Mouse (Mus musculus) forebrain, embryonic 15.5 days (tissue): ENCODE measurements around the gene Entpd7. TPM values are rescaled to one million over a fixed set of nuclear protein-coding genes. Genes with fewer than 3 reads are reported as not detected.

ENCODE experiments used
- polyA plus RNA-seq: library from polyadenylated mRNA; unstranded; fragments of >200 nt; fragmentation: Nextera tagmentation; extraction: Ambion mirVana; gene quantifications from 2 replicates; pipeline ENCODE4 v1.2.1, GENCODE M21; 2015

Entpd7 gene
- polyA plus RNA-seq, 1 experiment from 2014 or later, result 8.2 TPM

Other genes starting within 250 kb of the Entpd7 start
- gene Cnnm1, start 249.2 kb upstream of the Entpd7 start, polyA plus RNA-seq, result 1.2 and 1.3 TPM in 2 replicates
- 71.3 and 75.6 TPM in 2 replicates for gene Got1, start 165.1 kb upstream of the Entpd7 start, polyA plus RNA-seq
- 3.6 and 4.5 TPM in 2 replicates for gene Nkx2-3, start 77.3 kb upstream of the Entpd7 start, polyA plus RNA-seq
- gene Slc25a28, start 14.8 kb upstream of the Entpd7 start, polyA plus RNA-seq, result 17.8 and 18.7 TPM in 2 replicates
- gene Cutc, start 63.3 kb downstream of the Entpd7 start, polyA plus RNA-seq, result 7.5 and 7.8 TPM in 2 replicates
- 9.7 and 13.0 TPM in 2 replicates for gene Cox15, start 63.3 kb downstream of the Entpd7 start, polyA plus RNA-seq
- 0.04 TPM in 1 of 2 replicates, not detected in the other for gene Abcc2, start 92.5 kb downstream of the Entpd7 start, polyA plus RNA-seq